Mouse (Mus musculus): ENCODE measurements around the gene Fyn. TPM values are rescaled to one million over a fixed set of nuclear protein-coding genes. Genes with fewer than 3 reads are reported as not detected.

Fyn gene
- polyA plus RNA-seq (2014; fragmentation: Illumina TruSeq; extraction: RNeasy Lipid Tissue Mini Kit (QIAGEN cat#74804); ENCODE audit: low read depth, low replicate concordance) = 44.1 TPM

GRCm38 (mm10) chr10:39368572-39369135, at the start of gene Fyn:
TSS of gene Fyn (plus strand) at chr10:39368855.

GRCm38 (mm10) chr10:39612633-39612988, 244.0 kb downstream of the Fyn start, which contains the start of gene Traf3ip2:
TSS of gene Traf3ip2 (plus strand) at chr10:39612934.

Other genes starting within 250 kb of the Fyn start
- gene Fam229b, start 234.9 kb upstream of the Fyn start, polyA plus RNA-seq (2014; fragmentation: Illumina TruSeq; extraction: RNeasy Lipid Tissue Mini Kit (QIAGEN cat#74804); ENCODE audit: low read depth, low replicate concordance) = 7.6 TPM
- gene Tube1, start 234.9 kb upstream of the Fyn start, polyA plus RNA-seq (2014; fragmentation: Illumina TruSeq; extraction: RNeasy Lipid Tissue Mini Kit (QIAGEN cat#74804); ENCODE audit: low read depth, low replicate concordance) = 0.82 TPM
- gene Ccn6, start 205.1 kb upstream of the Fyn start, polyA plus RNA-seq (2014; fragmentation: Illumina TruSeq; extraction: RNeasy Lipid Tissue Mini Kit (QIAGEN cat#74804); ENCODE audit: low read depth, low replicate concordance) = not detected
- gene Traf3ip2, start 244.1 kb downstream of the Fyn start, polyA plus RNA-seq (2014; fragmentation: Illumina TruSeq; extraction: RNeasy Lipid Tissue Mini Kit (QIAGEN cat#74804); ENCODE audit: low read depth, low replicate concordance) = 12.2 TPM